Mouse (Mus musculus): Measurements from ENCODE around the gene Chrna10.

Gene Chrna10

GRCm38 (mm10) chr7:102116579-102117331 is at the start of gene Chrna10:
Gene Chrna10, minus strand, starts transcription at chr7:102116828.
- DNase-seq (ENCODE audit: low spot score): no peak

GRCm38 (mm10) chr7:102153691-102154090 is 37.1 kb upstream of the Chrna10 start:
- no peak for DNase-seq (ENCODE audit: low spot score)

GRCm38 (mm10) chr7:102137898-102138297 is 21.3 kb upstream of the Chrna10 start:
- no peak for DNase-seq (ENCODE audit: low spot score)

- DNase-seq (ENCODE audit: low spot score): peak; percentile 59
Observed at GRCm38 (mm10) chr7:102137464-102137863, 20.8 kb upstream of the Chrna10 start.

GRCm38 (mm10) chr7:102132395-102132794 is 15.8 kb upstream of the Chrna10 start:
- DNase-seq (ENCODE audit: low spot score): no peak

GRCm38 (mm10) chr7:102120326-102120725 is 3.7 kb upstream of the Chrna10 start:
- no peak for DNase-seq (ENCODE audit: low spot score)

GRCm38 (mm10) chr7:102117382-102117781 is 754 bp upstream of the Chrna10 start:
- DNase-seq (ENCODE audit: low spot score): no peak

GRCm38 (mm10) chr7:102113151-102113729 is 3.4 kb downstream of the Chrna10 start:
- DNase-seq (ENCODE audit: low spot score): no peak

- no peak for DNase-seq (ENCODE audit: low spot score)
Observed at GRCm38 (mm10) chr7:102109746-102110145, 6.9 kb downstream of the Chrna10 start.

GRCm38 (mm10) chr7:102109171-102109570 is 7.5 kb downstream of the Chrna10 start, which contains the start of gene Art5:
Gene Art5, minus strand, starts transcription at chr7:102109489.
- no peak for DNase-seq (ENCODE audit: low spot score)

GRCm38 (mm10) chr7:102108206-102108605 is 8.4 kb downstream of the Chrna10 start:
- DNase-seq (ENCODE audit: low spot score): no peak

GRCm38 (mm10) chr7:102106700-102107141 is 9.9 kb downstream of the Chrna10 start:
- no peak for DNase-seq (ENCODE audit: low spot score)

- no peak for DNase-seq (ENCODE audit: low spot score)
Observed at GRCm38 (mm10) chr7:102104126-102104525, 12.5 kb downstream of the Chrna10 start.

- DNase-seq (ENCODE audit: low spot score): peak; percentile 26
Observed at GRCm38 (mm10) chr7:102103555-102103954, 13.1 kb downstream of the Chrna10 start.

GRCm38 (mm10) chr7:102102696-102103095 is 13.9 kb downstream of the Chrna10 start:
- DNase-seq (ENCODE audit: low spot score): no peak

GRCm38 (mm10) chr7:102102241-102102640 is 14.4 kb downstream of the Chrna10 start:
- DNase-seq (ENCODE audit: low spot score): no peak

GRCm38 (mm10) chr7:102101487-102101886 is 15.1 kb downstream of the Chrna10 start, which contains the start of gene Art1:
Gene Art1, plus strand, starts transcription at chr7:102101743.
- DNase-seq (ENCODE audit: low spot score): no peak

GRCm38 (mm10) chr7:102100868-102101267 is 15.8 kb downstream of the Chrna10 start:
- no peak for DNase-seq (ENCODE audit: low spot score)

GRCm38 (mm10) chr7:102099760-102100661 is 16.6 kb downstream of the Chrna10 start:
- peak; percentile 40 for DNase-seq (ENCODE audit: low spot score)

- DNase-seq (ENCODE audit: low spot score): no peak
Observed at GRCm38 (mm10) chr7:102087336-102087735, 29.3 kb downstream of the Chrna10 start.

- DNase-seq (ENCODE audit: low spot score): no peak
Observed at GRCm38 (mm10) chr7:102084041-102084696, 32.5 kb downstream of the Chrna10 start.

GRCm38 (mm10) chr7:102082816-102083215 is 33.8 kb downstream of the Chrna10 start, which contains the start of gene Trpc2:
Gene Trpc2, plus strand, starts transcription at chr7:102083116.
- no peak for DNase-seq (ENCODE audit: low spot score)

Measured in c-Kit-positive CD71-positive TER-119-positive erythroid progenitor cells, embryonic 14.5 days (primary cell).